Mouse (Mus musculus): ENCODE results near the gene Cfap298. TPM values are rescaled to one million over a fixed set of nuclear protein-coding genes. Genes with fewer than 3 reads are reported as not detected.

Cfap298 gene
- polyA plus RNA-seq, 1 experiment from 2014 or later, result 49.8 TPM

DNA sequence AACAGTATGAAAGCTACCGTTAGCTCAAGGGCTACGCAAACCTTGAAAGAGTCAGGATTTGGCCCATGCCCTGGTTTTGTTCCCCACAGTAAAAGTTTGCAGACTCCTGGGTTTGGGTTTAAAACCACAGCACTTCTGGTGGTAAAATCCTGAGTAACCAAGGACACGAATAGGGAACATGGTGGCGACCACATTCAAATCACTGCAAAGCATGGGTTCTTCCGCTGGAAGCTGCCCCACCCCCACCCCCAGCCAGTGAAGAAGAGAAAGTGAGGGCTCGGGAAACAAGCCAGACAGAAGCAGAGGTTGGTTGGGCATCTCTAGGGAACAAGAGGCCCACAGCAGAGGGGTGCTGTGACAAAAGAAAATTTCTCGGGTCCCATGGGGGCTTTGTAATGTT is 27.7 kb downstream of the Cfap298 start:
- Histone ChIP-seq H3K36me3 (no peaks in the 10 kb centered on the region), H3K27ac (no peak overlapping the region), H3K4me1 (no peaks in the 10 kb centered on the region; the same call in 1 of the 2 replicates), H3K9me3 (replicated peaks) (no peaks in the 10 kb centered on the region), H3K4me3 (no peak overlapping the region), H3K4me2 (replicated peaks) (no peak overlapping the region), H3K9ac (no peak overlapping the region), H3K27me3 (no peaks in the 10 kb centered on the region)
- ATAC-seq (ENCODE audit: low FRiP score), result no peak
- WGBS, result 69% methylated on average over 7 of the region's 7 CpGs

DNA sequence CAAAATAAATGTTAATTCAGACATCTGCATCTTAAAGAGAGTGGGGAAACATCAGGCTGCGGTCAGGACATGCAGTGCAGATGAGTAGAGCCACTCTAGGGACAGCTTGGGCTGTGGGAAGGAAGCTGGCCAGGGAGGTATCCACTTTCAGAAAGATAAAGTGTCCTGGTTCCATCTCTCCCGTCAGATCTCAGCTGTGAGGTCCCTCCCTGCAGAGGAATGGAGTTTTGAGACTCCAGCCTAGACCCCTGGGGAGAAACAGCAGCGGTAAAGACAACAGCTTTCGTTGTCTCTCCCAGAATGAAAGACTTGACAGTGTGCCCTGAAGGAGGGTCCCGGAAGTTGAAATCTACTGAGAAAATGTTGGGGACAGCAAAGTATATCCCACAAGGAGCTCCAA is 31.6 kb downstream of the Cfap298 start:
- Histone ChIP-seq H3K27ac (no peak overlapping the region), H3K4me3 (no peak overlapping the region), H3K27me3 (no peaks in the 10 kb centered on the region), H3K4me2 (replicated peaks) (no peak overlapping the region), H3K9me3 (replicated peaks) (no peaks in the 10 kb centered on the region), H3K36me3 (no peaks in the 10 kb centered on the region), H3K9ac (no peak overlapping the region), H3K4me1 (no peaks in the 10 kb centered on the region; the same call in 1 of the 2 replicates)
- WGBS, result 22% methylated on average over 5 of the region's 5 CpGs
- ATAC-seq (ENCODE audit: low FRiP score), result no peak

DNA sequence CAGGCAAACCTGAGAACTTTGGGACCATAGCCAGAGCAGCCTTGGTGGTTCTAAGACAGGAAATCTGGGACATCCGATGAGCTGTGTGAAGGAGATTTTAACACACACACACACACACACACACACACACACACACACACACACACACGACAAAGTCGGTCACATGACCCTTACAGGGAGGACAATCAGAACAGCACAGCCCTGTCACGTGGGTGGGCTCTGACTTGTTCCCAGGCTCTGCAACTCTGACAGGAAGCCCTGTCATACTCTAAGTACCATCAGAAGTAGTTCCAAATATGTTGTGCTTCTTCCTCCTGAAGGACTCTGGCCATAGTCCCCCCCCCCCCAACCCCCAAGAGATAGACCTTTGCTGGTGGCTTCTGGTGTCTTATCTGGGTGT is 33.5 kb downstream of the Cfap298 start:
- no peaks in the 10 kb centered on the region for H3K4me1 ChIP-seq

DNA sequence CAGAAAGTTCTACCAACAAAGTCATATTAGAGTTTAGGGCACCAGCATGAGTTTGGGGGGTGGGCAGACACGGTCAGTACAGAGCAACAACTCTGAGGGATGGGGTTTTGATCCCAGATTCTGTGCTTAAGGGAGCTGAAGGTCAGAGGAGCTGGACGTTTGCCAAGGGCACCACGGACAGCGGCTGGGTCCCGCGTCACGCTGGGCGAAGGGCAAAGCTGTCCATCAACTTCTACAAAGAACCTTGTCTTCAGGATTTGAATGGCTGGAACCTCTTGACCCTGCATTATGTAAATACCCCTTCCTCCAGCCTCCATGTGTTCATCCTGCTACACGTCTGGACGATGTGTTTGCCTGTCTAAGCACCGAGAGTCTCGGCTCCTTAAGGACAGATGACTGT is 35.4 kb downstream of the Cfap298 start:
- Histone ChIP-seq H3K4me3 (no peak overlapping the region), H3K4me1 (no peaks in the 10 kb centered on the region)
- 25% methylated on average over 12 of the region's 12 CpGs for WGBS

More for the DNA sequence above, 33.5 kb downstream of the Cfap298 start:
- no peaks in the 10 kb centered on the region for H3K27me3 ChIP-seq
- 71% methylated on average over 4 of the region's 4 CpGs for WGBS
- no peaks in the 10 kb centered on the region for H3K9me3 ChIP-seq (replicated peaks)
- no peak overlapping the region for H3K4me2 ChIP-seq (replicated peaks)
- no peaks in the 10 kb centered on the region for H3K36me3 ChIP-seq
- H3K9ac ChIP-seq, result no peak overlapping the region
- no peak overlapping the region for H3K4me3 ChIP-seq
- H3K27ac ChIP-seq, result no peak overlapping the region
- no peak for ATAC-seq (ENCODE audit: low FRiP score)

DNA sequence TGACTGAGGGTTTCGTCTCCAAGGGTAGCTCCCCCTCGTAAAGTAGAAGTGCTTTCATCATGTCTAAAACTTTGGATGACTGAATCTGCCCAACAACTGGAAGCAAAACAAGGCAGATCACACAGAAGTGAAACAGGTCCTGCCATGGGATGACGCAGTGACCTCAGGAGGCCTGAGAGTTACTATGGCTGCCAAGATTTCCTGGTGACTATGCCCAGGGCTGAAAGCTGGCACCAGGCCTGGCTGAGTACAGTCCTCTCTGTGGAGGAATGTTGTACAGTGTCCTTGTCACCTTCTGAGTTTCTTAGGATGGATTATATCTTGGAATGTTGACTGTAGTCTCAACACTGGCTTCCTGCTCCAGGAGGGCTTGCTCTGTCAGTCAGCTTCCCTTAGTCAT is 37.3 kb downstream of the Cfap298 start:
- Histone ChIP-seq H3K4me1 (0 out of 2 replicates have a peak, but pooled peaks cover 2% of the 10 kb centered on the region), H3K36me3 (no peaks in the 10 kb centered on the region), H3K4me3 (no peak overlapping the region), H3K4me2 (replicated peaks) (no peak overlapping the region), H3K27ac (no peak overlapping the region), H3K9ac (no peak overlapping the region), H3K9me3 (replicated peaks) (no peaks in the 10 kb centered on the region), H3K27me3 (no peaks in the 10 kb centered on the region)
- ATAC-seq (ENCODE audit: low FRiP score), result no peak
- WGBS, result 92% methylated on average over 3 of the region's 3 CpGs

More for the DNA sequence above, 35.4 kb downstream of the Cfap298 start:
- no peak overlapping the region for H3K9ac ChIP-seq
- H3K27me3 ChIP-seq, result no peaks in the 10 kb centered on the region
- no peak for ATAC-seq (ENCODE audit: low FRiP score)
- no peak overlapping the region for H3K4me2 ChIP-seq (replicated peaks)
- H3K36me3 ChIP-seq, result no peaks in the 10 kb centered on the region
- H3K27ac ChIP-seq, result no peak overlapping the region
- no peaks in the 10 kb centered on the region for H3K9me3 ChIP-seq (replicated peaks)

DNA sequence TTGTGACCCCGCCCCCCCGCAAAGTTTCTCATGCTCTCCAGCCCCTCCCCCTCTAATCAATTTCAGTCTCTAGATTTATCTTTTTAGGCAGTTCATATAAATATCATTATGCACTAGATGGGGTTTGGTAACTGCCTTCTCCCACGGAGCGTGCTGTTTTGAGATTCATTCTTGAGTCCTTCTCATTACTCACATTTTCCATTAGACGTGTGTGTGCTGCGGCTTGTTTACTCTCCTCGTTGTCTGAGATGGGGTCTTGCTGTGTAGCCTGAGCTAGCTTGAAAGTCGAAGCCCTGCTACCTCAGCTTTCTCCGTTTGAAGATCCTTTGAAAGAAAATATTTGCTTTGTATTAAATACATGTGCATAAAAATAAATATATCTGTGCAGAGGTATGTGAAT is 41.1 kb downstream of the Cfap298 start:
- Histone ChIP-seq H3K4me1 (0 out of 2 replicates have a peak, but pooled peaks cover 5% of the 10 kb centered on the region), H3K36me3 (no peaks in the 10 kb centered on the region), H3K27me3 (no peaks in the 10 kb centered on the region), H3K4me2 (replicated peaks) (no peak overlapping the region), H3K27ac (no peak overlapping the region), H3K9ac (no peak overlapping the region), H3K4me3 (no peak overlapping the region), H3K9me3 (replicated peaks) (no peaks in the 10 kb centered on the region)
- 61% methylated on average over 9 of the region's 9 CpGs for WGBS
- ATAC-seq (ENCODE audit: low FRiP score), result no peak

DNA sequence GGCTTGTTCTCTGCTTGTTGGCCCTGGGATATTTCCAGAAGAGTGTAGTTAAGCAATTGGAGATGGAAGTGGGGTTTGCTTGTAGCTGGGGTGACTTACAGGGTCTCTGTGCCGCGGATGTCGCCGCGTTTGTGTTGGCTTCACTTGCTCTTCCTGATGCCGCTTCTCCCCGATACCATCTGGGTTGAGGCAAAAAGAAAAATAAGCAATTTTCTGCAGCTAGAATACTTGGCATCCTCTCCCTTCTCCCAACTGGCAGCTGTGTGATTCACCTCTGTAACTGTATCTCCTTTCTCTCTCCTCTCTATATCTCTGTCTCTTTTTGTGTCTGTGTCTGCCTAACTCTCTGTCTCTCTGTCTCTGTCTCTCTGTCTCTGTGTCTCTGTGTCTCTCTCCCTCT is 41.9 kb downstream of the Cfap298 start:
- Histone ChIP-seq H3K9me3 (replicated peaks) (no peaks in the 10 kb centered on the region), H3K4me1 (0 out of 2 replicates have a peak, but pooled peaks cover 5% of the 10 kb centered on the region), H3K36me3 (no peaks in the 10 kb centered on the region), H3K4me3 (no peak overlapping the region), H3K27ac (no peak overlapping the region), H3K4me2 (replicated peaks) (no peak overlapping the region), H3K27me3 (no peaks in the 10 kb centered on the region), H3K9ac (no peak overlapping the region)
- WGBS, result 83% methylated on average over 7 of the region's 7 CpGs
- ATAC-seq (ENCODE audit: low FRiP score), result no peak

DNA sequence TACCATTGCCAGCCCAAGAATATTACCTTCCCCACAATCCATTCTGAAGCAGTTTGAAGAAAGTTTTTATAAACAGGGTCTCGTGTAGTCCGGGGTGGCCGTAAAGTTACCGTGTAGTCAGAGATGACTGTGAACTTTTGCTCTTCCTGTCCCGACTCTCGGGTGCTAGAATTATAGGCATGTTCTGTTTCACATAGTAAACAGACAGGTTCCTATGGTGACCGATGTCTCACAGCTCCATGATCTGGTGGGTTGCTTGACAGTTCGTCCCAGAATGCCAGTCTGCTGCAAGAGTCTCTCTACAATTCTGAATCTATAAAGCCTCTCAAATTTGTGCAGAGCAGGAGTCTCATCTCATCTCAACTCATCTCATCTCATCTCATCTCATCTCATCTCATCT is 42.8 kb downstream of the Cfap298 start:
- Histone ChIP-seq H3K9me3 (replicated peaks) (no peaks in the 10 kb centered on the region), H3K9ac (no peak overlapping the region), H3K4me1 (0 out of 2 replicates have a peak, but pooled peaks cover 5% of the 10 kb centered on the region), H3K4me2 (replicated peaks) (no peak overlapping the region), H3K4me3 (no peak overlapping the region), H3K27me3 (no peaks in the 10 kb centered on the region), H3K36me3 (no peaks in the 10 kb centered on the region), H3K27ac (no peak overlapping the region)
- 64% methylated on average over 8 of the region's 8 CpGs for WGBS
- no peak for ATAC-seq (ENCODE audit: low FRiP score)

DNA sequence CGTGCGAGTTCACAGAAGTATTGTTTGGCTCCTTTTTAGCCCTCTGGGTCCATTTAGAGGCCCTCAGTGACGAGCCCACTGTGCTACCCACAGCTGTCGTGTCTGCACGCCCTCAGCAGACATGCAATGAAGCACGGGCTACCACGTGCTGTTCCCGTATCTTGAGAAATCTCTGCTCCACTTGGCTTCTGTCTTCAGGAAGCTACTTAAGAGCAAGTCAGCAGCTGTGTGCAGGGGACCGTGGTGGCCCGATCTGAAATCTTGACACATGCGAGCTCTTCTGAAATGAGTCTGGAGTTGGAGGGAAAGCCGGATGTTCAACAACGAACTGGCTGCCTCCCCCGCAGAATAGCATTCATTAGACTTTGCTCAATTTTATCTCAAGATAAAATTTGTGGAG is 43.3 kb downstream of the Cfap298 start:
- ATAC-seq (ENCODE audit: low FRiP score), result no peak
- Histone ChIP-seq H3K27me3 (no peaks in the 10 kb centered on the region), H3K4me1 (0 out of 2 replicates have a peak, but pooled peaks cover 5% of the 10 kb centered on the region), H3K27ac (no peak overlapping the region), H3K9ac (no peak overlapping the region), H3K36me3 (no peaks in the 10 kb centered on the region), H3K4me3 (no peak overlapping the region), H3K9me3 (replicated peaks) (no peaks in the 10 kb centered on the region), H3K4me2 (replicated peaks) (no peak overlapping the region)
- WGBS, result 65% methylated on average over 14 of the region's 14 CpGs

DNA sequence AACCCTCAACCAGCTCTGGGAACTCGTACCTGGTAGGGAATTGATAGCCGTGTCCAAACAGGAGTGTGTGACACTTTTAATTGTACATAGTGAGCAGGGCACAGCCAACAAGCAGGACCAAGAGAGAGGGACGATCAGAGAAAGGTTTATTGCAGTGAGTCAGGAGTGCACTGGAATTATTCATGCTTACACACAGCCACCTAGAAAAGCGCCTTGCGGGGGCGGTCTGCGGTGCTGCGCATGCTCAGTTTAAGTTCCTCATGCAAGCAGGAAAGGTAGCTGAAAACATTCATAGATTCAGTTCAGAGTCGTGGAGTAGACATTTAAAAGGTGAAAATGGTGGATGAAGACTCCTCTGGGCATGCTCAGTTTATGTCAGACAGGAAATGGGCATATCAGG is 44.2 kb downstream of the Cfap298 start:
- no peak overlapping the region for H3K4me2 ChIP-seq (replicated peaks)
- 88% methylated on average over 9 of the region's 9 CpGs for WGBS
- H3K27ac ChIP-seq, result no peak overlapping the region
- no peak overlapping the region for H3K4me3 ChIP-seq
- H3K9ac ChIP-seq, result no peak overlapping the region
- ATAC-seq (ENCODE audit: low FRiP score), result no peak
- H3K36me3 ChIP-seq, result no peaks in the 10 kb centered on the region
- no peaks in the 10 kb centered on the region for H3K9me3 ChIP-seq (replicated peaks)
- 0 out of 2 replicates have a peak, but pooled peaks cover 7% of the 10 kb centered on the region for H3K4me1 ChIP-seq
- H3K27me3 ChIP-seq, result no peaks in the 10 kb centered on the region

DNA sequence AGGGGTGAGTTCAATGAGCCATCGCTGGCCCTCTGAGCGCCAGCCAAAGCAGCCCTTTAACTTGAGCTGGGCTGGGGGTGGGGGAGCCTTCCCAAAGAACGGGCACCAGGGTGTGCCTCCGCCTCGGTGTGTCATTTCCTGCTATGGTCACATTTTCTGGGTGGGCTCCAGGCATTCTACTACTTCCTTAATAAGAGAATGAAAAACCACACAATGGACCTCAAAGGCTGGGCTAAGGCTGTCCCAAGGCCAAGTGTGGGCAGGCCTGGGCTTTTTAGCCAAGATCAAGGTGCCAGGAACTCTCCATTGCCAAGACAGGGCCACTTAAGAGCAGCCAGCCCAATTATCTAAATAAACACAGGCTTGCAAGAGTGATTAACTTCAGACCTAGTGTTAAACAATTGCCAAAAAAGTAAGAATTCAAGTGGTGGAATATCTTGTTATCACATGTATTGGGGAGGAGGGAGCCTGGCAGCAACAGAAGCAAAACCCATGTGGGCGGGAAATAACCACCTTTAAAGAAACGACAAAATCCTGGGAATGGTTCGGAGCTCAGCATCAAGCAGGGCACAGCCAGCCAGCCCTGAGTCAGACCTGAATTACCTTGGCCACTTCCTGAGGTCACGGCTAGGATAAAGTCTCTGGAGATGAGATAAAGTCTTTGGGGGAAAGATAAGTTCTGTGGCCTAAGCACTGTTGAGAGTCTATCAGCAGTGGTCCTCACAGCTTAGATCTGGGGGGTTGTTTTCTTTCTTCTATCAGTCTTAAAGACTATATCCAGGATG is 48.9 kb downstream of the Cfap298 start:
- H3K9me3 ChIP-seq (replicated peaks), result no peaks in the 10 kb centered on the region
- no peak overlapping the region for H3K27ac ChIP-seq
- no peaks in the 10 kb centered on the region for H3K36me3 ChIP-seq
- peaks cover 10% of the 10 kb centered on the region; the same call in 1 of the 2 replicates for H3K4me1 ChIP-seq
- H3K9ac ChIP-seq, result no peak overlapping the region
- H3K4me2 ChIP-seq (replicated peaks), result no peak overlapping the region
- H3K4me3 ChIP-seq, result no peak overlapping the region
- WGBS, result 75% methylated on average over 9 of the region's 9 CpGs
- no peak for ATAC-seq (ENCODE audit: low FRiP score)
- H3K27me3 ChIP-seq, result no peaks in the 10 kb centered on the region

DNA sequence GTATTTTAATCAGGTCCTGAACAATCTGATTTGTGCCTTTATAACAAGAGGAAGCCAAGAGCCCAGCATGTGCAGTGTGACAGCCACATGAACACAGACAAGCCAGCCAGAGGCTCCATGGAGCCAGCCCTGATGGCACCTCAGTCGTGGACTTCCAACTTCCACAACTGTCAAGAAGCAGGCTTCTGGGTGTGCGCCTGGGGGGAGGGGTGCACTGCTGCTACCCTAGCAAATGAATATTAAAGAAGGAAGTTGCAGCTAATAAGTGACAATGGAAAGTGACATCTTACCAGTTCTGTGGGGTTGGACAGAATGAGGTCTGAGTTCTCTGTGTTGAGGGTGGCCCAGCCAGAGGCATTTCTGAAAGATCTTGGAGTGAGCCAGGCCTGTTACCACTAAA is 49.6 kb downstream of the Cfap298 start:
- Histone ChIP-seq H3K27ac (no peak overlapping the region), H3K4me3 (no peak overlapping the region)
- ATAC-seq (ENCODE audit: low FRiP score), result no peak

DNA sequence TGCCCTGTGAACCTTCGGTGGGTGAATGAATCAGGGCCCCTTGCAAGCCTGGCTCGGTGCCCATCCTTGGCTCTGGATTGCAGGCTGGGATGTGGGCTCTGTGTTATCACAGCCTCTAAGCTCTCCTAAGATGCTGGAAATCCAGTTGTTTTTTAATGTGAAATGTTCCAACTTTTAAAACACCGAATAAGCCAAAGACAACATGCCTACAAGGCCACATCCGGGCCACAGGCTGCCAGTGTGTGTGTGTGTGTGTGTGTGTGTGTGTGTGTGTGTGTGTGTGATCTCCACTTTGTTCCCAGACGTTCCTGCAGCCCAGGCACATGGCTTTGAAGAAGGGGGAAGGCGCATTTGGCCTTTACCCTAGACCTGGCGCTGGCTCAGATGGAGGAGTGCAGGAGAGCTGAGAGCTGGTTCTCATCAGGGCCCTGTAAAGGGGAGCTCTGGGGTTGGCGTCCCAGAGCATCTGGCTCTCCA is 52.4 kb downstream of the Cfap298 start:
- H3K4me3 ChIP-seq, result no peak overlapping the region
- H3K36me3 ChIP-seq, result no peaks in the 10 kb centered on the region
- H3K27me3 ChIP-seq, result no peaks in the 10 kb centered on the region
- H3K9ac ChIP-seq, result no peak overlapping the region
- no peak overlapping the region for H3K27ac ChIP-seq
- 64% methylated on average over 8 of the region's 8 CpGs for WGBS
- no peaks in the 10 kb centered on the region for H3K9me3 ChIP-seq (replicated peaks)
- no peak for ATAC-seq (ENCODE audit: low FRiP score)
- H3K4me2 ChIP-seq (replicated peaks), result no peak overlapping the region
- peaks cover 10% of the 10 kb centered on the region; the same call in 1 of the 2 replicates for H3K4me1 ChIP-seq

More for the DNA sequence above, 49.6 kb downstream of the Cfap298 start:
- Histone ChIP-seq H3K9me3 (replicated peaks) (no peaks in the 10 kb centered on the region), H3K4me2 (replicated peaks) (no peak overlapping the region), H3K36me3 (no peaks in the 10 kb centered on the region), H3K4me1 (peaks cover 10% of the 10 kb centered on the region; the same call in 1 of the 2 replicates), H3K9ac (no peak overlapping the region), H3K27me3 (no peaks in the 10 kb centered on the region)
- WGBS, result 77% methylated on average over 2 of the region's 2 CpGs

Data from hindbrain, embryonic 12.5 days (tissue).